Mouse (Mus musculus) stomach, embryonic 15.5 days (tissue): ENCODE data around the gene Car5a. TPM values are rescaled to one million over a fixed set of nuclear protein-coding genes. Genes with fewer than 3 reads are reported as not detected.
A peak's percentile ranks its signal among the peaks of the same experiment; 100 is the strongest.

Experiments
- ATAC-seq: fragments of 200-750 bp; cut with Nextera tagmentation; 2 replicates; pipeline ENCODE4 v1.8.0; 2017; ENCODE audit warnings: low read depth, moderate number of reproducible peaks, moderate TSS enrichment; ENCODE audit not compliant: insufficient read depth, low FRiP score
- H3K27ac ChIP-seq: fragments of 300-500 bp; sonication (generic); 2 replicates; pipeline ENCODE4 v1.5.1; 2015; ENCODE audit warnings: mild to moderate bottlenecking, inconsistent platforms
- H3K27me3 ChIP-seq: fragments of 300-500 bp; sonication (generic); replicated peaks from 2 replicates; pipeline ENCODE4 v1.6.1; 2015; ENCODE audit warnings: inconsistent platforms
- H3K36me3 ChIP-seq: fragments of 300-500 bp; sonication (generic); 2 replicates; pipeline ENCODE4 v1.6.1; 2015; ENCODE audit warnings: inconsistent platforms
- H3K4me1 ChIP-seq: fragments of 300-500 bp; sonication (generic); 2 replicates; pipeline ENCODE4 v1.6.1; 2015; ENCODE audit warnings: inconsistent platforms
- H3K4me2 ChIP-seq: fragments of 300-500 bp; sonication (generic); 2 replicates; pipeline ENCODE4 v1.6.1; 2015; ENCODE audit warnings: mild to moderate bottlenecking, inconsistent platforms
- H3K4me3 ChIP-seq: fragments of 300-500 bp; sonication (generic); replicated peaks from 2 replicates; pipeline ENCODE4 v1.5.1; 2015; ENCODE audit warnings: inconsistent platforms
- H3K9ac ChIP-seq: fragments of 300-500 bp; sonication (generic); 2 replicates; pipeline ENCODE4 v1.6.1; 2015; ENCODE audit warnings: inconsistent platforms
- H3K9me3 ChIP-seq: fragments of 300-500 bp; sonication (generic); 2 replicates; pipeline ENCODE4 v1.6.1; 2016; ENCODE audit warnings: inconsistent platforms
- WGBS: fragments of 180-500 bp; shearing (Covaris S2); methylation state at CpG from one replicate; pipeline ENCODE4 v1.1.7; 2015; 5-methylcytosine and 5-hydroxymethylcytosine counted together
- polyA plus RNA-seq: library from polyadenylated mRNA; unstranded; fragments of >200 nt; fragmentation: Nextera tagmentation; extraction: Ambion mirVana; gene quantifications from 2 replicates; pipeline ENCODE4 v1.2.1, GENCODE M21; 2015

Gene Car5a
- polyA plus RNA-seq, 1 experiment from 2014 or later: 0.21 TPM

- H3K4me2 ChIP-seq: no peak overlapping the region
- no peak overlapping the region for H3K4me3 ChIP-seq
- H3K4me1 ChIP-seq: peaks cover 16% of the 10 kb centered on the region
- ATAC-seq: no peak
- no peaks in the 10 kb centered on the region for H3K36me3 ChIP-seq
- no peak overlapping the region for H3K27ac ChIP-seq
- no peak overlapping the region for H3K9ac ChIP-seq
- H3K9me3 ChIP-seq: no peaks in the 10 kb centered on the region
- WGBS: 4% methylated on average over 6 of the region's 6 CpGs
- H3K27me3 ChIP-seq: no peaks in the 10 kb centered on the region
Measured at GRCm38 (mm10) chr8:121909663-121910062, 35.0 kb downstream of the Car5a start.

GRCm38 (mm10) chr8:121909148-121909541, 35.6 kb downstream of the Car5a start:
- Histone ChIP-seq H3K4me3 (no peak overlapping the region), H3K36me3 (no peaks in the 10 kb centered on the region), H3K9ac (no peak overlapping the region), H3K4me1 (peaks cover 16% of the 10 kb centered on the region), H3K9me3 (no peaks in the 10 kb centered on the region), H3K27ac (no peak overlapping the region), H3K27me3 (no peaks in the 10 kb centered on the region), H3K4me2 (no peak overlapping the region)
- WGBS: 64% methylated on average over 8 of the region's 8 CpGs
- ATAC-seq: no peak

GRCm38 (mm10) chr8:121908378-121909147, 36.1 kb downstream of the Car5a start:
- ATAC-seq: no peak
- Histone ChIP-seq H3K9ac (no peak overlapping the region), H3K4me1 (peaks cover 16% of the 10 kb centered on the region), H3K9me3 (no peaks in the 10 kb centered on the region), H3K4me2 (peak overlapping the region; percentile 97), H3K27me3 (no peaks in the 10 kb centered on the region), H3K27ac (no peak overlapping the region), H3K4me3 (peak overlapping the region; percentile 65; the same call in 1 of the 2 replicates), H3K36me3 (no peaks in the 10 kb centered on the region)
- 45% methylated on average over 8 of the region's 8 CpGs for WGBS

GRCm38 (mm10) chr8:121907587-121908248, 37.0 kb downstream of the Car5a start, which contains the start of gene Slc7a5:
TSS of gene Slc7a5 (minus strand) at chr8:121907694.
- peak; percentile 93 for ATAC-seq
- under 1% methylated on average over 52 of the region's 61 CpGs for WGBS
- H3K27ac ChIP-seq: no peak within 1 kb of the TSS
- H3K4me2 ChIP-seq: peak within 1 kb of the TSS; percentile 97
- H3K9ac ChIP-seq: peak within 1 kb of the TSS; percentile 40
- peak within 1 kb of the TSS; percentile 65 for H3K4me3 ChIP-seq
- H3K9me3 ChIP-seq: no peaks in the 10 kb centered on the region
- H3K4me1 ChIP-seq: peaks cover 16% of the 10 kb centered on the region
- H3K36me3 ChIP-seq: no peaks in the 10 kb centered on the region
- no peaks in the 10 kb centered on the region for H3K27me3 ChIP-seq

DNA sequence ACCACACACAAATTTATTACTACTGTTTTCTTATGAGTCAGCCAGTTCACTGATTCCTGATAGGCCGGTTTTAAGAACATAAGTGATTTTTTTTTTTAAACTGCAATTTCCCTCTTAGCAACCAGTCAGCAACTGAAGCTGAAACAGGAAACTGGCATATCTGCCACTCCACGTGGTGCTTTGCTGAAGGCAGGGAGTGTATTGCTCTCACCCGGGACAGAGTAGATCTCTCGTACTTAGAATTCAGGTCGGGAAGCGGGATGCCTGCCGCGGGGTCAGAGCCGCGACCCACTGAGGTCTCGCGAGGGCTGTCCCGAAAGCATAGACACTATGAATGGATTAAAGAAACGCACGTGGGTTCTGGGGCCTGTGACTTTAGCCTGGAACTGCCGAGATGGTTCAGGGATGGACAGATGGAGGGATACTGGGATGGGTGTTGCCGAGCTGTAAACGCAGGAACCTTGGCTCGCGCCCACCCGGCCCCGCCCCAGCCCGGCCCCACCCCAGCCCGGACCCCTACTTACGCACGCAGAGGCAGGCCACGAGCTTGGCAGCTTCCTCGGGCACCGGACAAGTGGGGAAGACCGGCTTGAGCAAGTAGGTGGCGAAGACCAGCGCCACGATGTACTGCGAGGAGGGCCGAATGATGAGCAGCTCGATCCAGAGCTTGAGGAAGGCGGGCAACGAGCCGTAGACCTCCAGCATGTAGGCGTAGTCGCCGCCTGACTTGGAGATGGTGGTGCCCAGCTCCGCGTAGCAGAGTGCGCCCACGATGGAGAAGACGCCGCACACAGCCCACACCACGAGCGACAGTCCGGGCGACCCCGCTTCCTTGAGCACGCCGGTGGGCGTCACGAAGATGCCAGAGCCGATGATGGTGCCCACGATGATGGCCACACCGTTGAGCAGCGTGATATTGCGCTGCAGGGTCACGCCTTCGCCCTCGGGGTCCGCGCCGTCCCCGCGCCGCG, 37.9 kb downstream of the Car5a start:
- H3K27me3 ChIP-seq: no peaks in the 10 kb centered on the region
- no peaks in the 10 kb centered on the region for H3K9me3 ChIP-seq
- H3K27ac ChIP-seq: no peak overlapping the region
- under 1% methylated on average over 72 of the region's 72 CpGs for WGBS
- peak overlapping the region; percentile 97 for H3K4me2 ChIP-seq
- ATAC-seq: peak; percentile 12; the same call in 1 of the 2 replicates
- H3K4me1 ChIP-seq: peaks cover 24% of the 10 kb centered on the region
- H3K9ac ChIP-seq: peak overlapping the region; percentile 40
- H3K36me3 ChIP-seq: no peaks in the 10 kb centered on the region
- peak overlapping the region; percentile 65 for H3K4me3 ChIP-seq

DNA sequence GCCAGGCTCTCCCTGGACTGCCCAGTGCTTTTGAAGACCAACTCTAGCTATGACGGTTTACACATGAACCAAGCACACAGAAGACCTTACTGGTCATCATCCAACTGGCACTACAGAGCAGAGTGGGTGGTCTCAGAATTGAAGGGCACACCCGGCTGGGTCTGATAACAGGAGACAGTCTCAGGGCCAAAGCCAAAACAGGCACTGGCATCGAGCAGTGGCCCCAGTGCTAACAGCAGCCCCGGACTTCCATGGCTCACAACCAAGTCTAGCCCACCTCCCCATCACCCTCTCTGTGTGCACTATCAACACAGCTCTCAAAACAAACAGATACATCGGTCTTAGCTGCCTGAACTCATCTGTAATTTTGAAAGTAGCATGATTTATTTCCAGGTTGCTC, 38.8 kb downstream of the Car5a start:
- Histone ChIP-seq H3K4me2 (peak overlapping the region; percentile 97), H3K9me3 (no peaks in the 10 kb centered on the region), H3K4me1 (peaks cover 33% of the 10 kb centered on the region), H3K27ac (no peak overlapping the region), H3K36me3 (no peaks in the 10 kb centered on the region), H3K9ac (no peak overlapping the region), H3K4me3 (peak overlapping the region; percentile 65), H3K27me3 (no peaks in the 10 kb centered on the region)
- 14% methylated on average over 5 of the region's 5 CpGs for WGBS
- no peak for ATAC-seq

DNA sequence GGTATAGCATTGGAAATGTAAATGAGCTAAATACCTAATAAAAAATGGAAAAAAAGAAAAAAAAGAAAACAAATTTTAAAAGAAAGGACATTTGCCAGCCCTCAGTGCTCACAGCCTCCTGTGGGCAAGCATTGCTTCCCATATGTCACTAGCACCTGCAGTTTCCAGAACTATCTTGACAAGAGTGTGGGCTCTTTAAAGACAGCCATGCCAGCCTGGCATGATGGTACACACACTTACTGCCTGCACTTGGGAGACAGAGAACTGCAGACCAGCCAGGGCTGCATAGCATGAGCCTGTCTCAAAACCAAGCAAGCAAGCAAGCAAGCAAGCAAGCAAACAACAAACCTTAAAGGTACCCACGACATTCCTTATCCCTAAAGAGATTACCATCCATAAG, 39.3 kb downstream of the Car5a start:
- H3K4me1 ChIP-seq: peaks cover 33% of the 10 kb centered on the region
- no peaks in the 10 kb centered on the region for H3K9me3 ChIP-seq
- H3K36me3 ChIP-seq: no peaks in the 10 kb centered on the region
- H3K27me3 ChIP-seq: no peaks in the 10 kb centered on the region
- no peak for ATAC-seq
- H3K4me3 ChIP-seq: peak overlapping the region; percentile 65
- no peak overlapping the region for H3K9ac ChIP-seq
- WGBS: 50% methylated on average over 1 of the region's 1 CpGs
- no peak overlapping the region for H3K27ac ChIP-seq
- H3K4me2 ChIP-seq: peak overlapping the region; percentile 97

GRCm38 (mm10) chr8:121904999-121905398, 39.7 kb downstream of the Car5a start:
- 90% methylated on average over 9 of the region's 9 CpGs for WGBS
- no peaks in the 10 kb centered on the region for H3K36me3 ChIP-seq
- H3K9me3 ChIP-seq: no peaks in the 10 kb centered on the region
- ATAC-seq: no peak
- H3K4me2 ChIP-seq: peak overlapping the region; percentile 97; the same call in 1 of the 2 replicates
- H3K4me3 ChIP-seq: peak overlapping the region; percentile 65
- H3K27me3 ChIP-seq: no peaks in the 10 kb centered on the region
- peaks cover 33% of the 10 kb centered on the region for H3K4me1 ChIP-seq
- H3K27ac ChIP-seq: no peak overlapping the region
- H3K9ac ChIP-seq: 0 out of 2 replicates have a peak overlapping the region, but pooled peaks have one; percentile 7

DNA sequence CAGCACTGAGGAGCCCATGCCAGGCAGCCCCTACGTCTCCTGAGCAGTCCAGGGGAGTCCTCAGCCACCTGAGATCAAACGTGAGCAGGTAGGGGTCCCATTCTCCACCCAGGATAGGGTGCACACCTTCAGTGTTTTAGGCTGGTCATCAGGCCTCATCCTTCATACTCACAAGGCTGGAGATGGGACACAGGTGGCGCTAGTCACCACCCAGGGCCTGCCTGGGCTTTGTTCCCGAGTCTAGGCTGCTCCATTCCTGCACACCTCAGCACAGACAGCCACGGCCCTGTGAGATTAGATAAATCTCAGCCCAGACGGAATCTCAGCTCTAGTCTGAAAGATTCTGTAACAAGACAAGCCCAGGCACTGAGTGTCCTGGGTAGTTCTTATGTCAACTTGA, 40.7 kb downstream of the Car5a start:
- ATAC-seq: no peak
- Histone ChIP-seq H3K4me3 (no peak overlapping the region), H3K9me3 (no peaks in the 10 kb centered on the region), H3K27me3 (no peaks in the 10 kb centered on the region), H3K4me2 (no peak overlapping the region; the same call in 1 of the 2 replicates), H3K4me1 (peaks cover 34% of the 10 kb centered on the region), H3K36me3 (no peaks in the 10 kb centered on the region), H3K9ac (no peak overlapping the region), H3K27ac (no peak overlapping the region)
- 65% methylated on average over 6 of the region's 6 CpGs for WGBS

GRCm38 (mm10) chr8:121901498-121902236, 43.0 kb downstream of the Car5a start:
- no peak overlapping the region for H3K4me2 ChIP-seq
- H3K27ac ChIP-seq: 0 out of 2 replicates have a peak overlapping the region, but pooled peaks have one; percentile 13

More at GRCm38 (mm10) chr8:121901498-121902236, 43.0 kb downstream of the Car5a start:
- Histone ChIP-seq H3K36me3 (no peaks in the 10 kb centered on the region), H3K4me3 (no peak overlapping the region), H3K9ac (no peak overlapping the region), H3K4me1 (peaks cover 53% of the 10 kb centered on the region), H3K27me3 (no peaks in the 10 kb centered on the region), H3K9me3 (no peaks in the 10 kb centered on the region)
- no peak for ATAC-seq
- WGBS: 43% methylated on average over 8 of the region's 8 CpGs
